Mouse (Mus musculus): Measurements from ENCODE around the gene Cdrt4. TPM values are rescaled to one million over a fixed set of nuclear protein-coding genes. Genes with fewer than 3 reads are reported as not detected.

The Cdrt4 gene
- not detected in 2 replicates for polyA plus RNA-seq (2012; rRNA removed)

DNA sequence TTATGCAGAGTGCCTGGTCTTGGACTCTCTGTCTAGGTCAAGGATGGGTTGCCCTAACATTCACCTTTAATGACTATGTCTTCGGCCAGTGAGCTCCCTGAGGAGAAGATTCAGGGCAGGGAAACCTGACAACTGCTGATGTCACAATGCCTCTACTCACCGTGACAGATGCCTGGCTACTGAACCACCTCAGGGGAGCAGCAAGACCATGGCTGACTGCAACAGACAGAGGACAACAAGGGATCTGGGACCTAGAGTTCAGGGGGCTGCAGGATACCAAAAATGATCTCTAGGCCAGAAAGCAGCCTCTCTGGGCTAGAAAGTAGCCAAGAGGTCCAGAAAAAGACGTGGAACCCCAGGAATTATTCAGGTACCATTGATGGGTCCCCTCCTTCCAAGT, at the start of gene Cdrt4:
TSS of gene Cdrt4 (plus strand) at position 182 of the 400 bp plus-strand sequence.

Other genes with a start within 250 kb of the Cdrt4 start
- 0.11 and 0.39 TPM in 2 replicates for gene Zfp287, start 219.3 kb upstream of the Cdrt4 start, polyA plus RNA-seq (2012; rRNA removed)
- gene Gm10428, start 198.1 kb upstream of the Cdrt4 start, polyA plus RNA-seq (2012; rRNA removed) = not detected in 2 replicates
- gene Zfp286, start 161.7 kb upstream of the Cdrt4 start, polyA plus RNA-seq (2012; rRNA removed) = 0.06 and 0.11 TPM in 2 replicates
- 6.8 and 7.9 TPM in 2 replicates for gene Trim16, start 131.0 kb upstream of the Cdrt4 start, polyA plus RNA-seq (2012; rRNA removed)
- gene Fbxw10, start 104.1 kb upstream of the Cdrt4 start, polyA plus RNA-seq (2012; rRNA removed) = 0.13 and 0.23 TPM in 2 replicates
- gene Tvp23b, start 71.7 kb upstream of the Cdrt4 start, polyA plus RNA-seq (2012; rRNA removed) = 1.9 and 2.7 TPM in 2 replicates
- not detected in 2 replicates for gene Tekt3, start 110.5 kb downstream of the Cdrt4 start, polyA plus RNA-seq (2012; rRNA removed)
- gene Pmp22, start 177.8 kb downstream of the Cdrt4 start, polyA plus RNA-seq (2012; rRNA removed) = 27.0 and 31.9 TPM in 2 replicates

Measured in stomach, adult 2 months (tissue).